Mouse (Mus musculus) lung, postnatal 36 days (tissue): ENCODE data around the gene Mrps16.

ENCODE experiments used
- DNase-seq: peaks from one replicate; pipeline ENCODE4 v3.0.0; 2022; ENCODE audit warnings: mixed read lengths

Mrps16 gene

GRCm38 (mm10) chr14:20363230-20363629, 30.2 kb downstream of the Mrps16 start:
- DNase-seq = peak; percentile 28

GRCm38 (mm10) chr14:20347991-20348541, 45.4 kb downstream of the Mrps16 start, which contains the start of the genes Ecd and Fam149b:
Gene Ecd, minus strand, starts transcription at chr14:20348121.
Gene Fam149b, plus strand, starts transcription at chr14:20348162.
- DNase-seq = peak; percentile 96

- no peak for DNase-seq
These were observed 45.9 kb downstream of the Mrps16 start for GRCm38 (mm10) chr14:20347441-20347990.

- no peak for DNase-seq
These were observed 47.5 kb downstream of the Mrps16 start for GRCm38 (mm10) chr14:20345885-20346284.

GRCm38 (mm10) chr14:20340866-20341265, 52.6 kb downstream of the Mrps16 start:
- peak; percentile 7 for DNase-seq

- DNase-seq = peak; percentile 60
These were observed 53.3 kb downstream of the Mrps16 start for GRCm38 (mm10) chr14:20340149-20340548.

- DNase-seq = no peak
These were observed 54.0 kb downstream of the Mrps16 start for GRCm38 (mm10) chr14:20339415-20339814.
